ENCODE assay signal across 17 mouse cellular contexts in genomic region chr17:10147106-10147505, GRCm38 (mm10).
A peak's percentile ranks its signal among the peaks of the same experiment; 100 is the strongest.
DNase-seq lines count a peak whose midpoint lies in the region; ATAC-seq lines count a peak whose summit lies in the region.
"Had no signal": no experiment of that assay in that cellular context is flagged by ENCODE, and none has a peak within 500 bp of the region (broad histone marks: within the 10 kb centered on the region; RNA-seq: fewer than 3 reads in every experiment).

No protein-coding gene starts in this region.

- no peak overlapping the region for H3K4me3 ChIP-seq in forebrain, embryonic 12.5 days (replicated peaks)
- no peak overlapping the region for H3K4me3 ChIP-seq in midbrain, embryonic 14.5 days (replicated peaks; ENCODE audit: low read depth, low read length)
- H3K4me3 ChIP-seq: limb, embryonic 10.5 days; liver, embryonic 15.5 days; neural tube, embryonic 12.5 days had no signal

- ATAC-seq in forebrain, embryonic 12.5 days (ENCODE audit: low FRiP score) = no peak
- no peak for ATAC-seq in midbrain, embryonic 14.5 days (ENCODE audit: low FRiP score, low TSS enrichment)
- ATAC-seq: inflammation-experienced regulatory T-cells, adult 6 months; Patski had no signal

- no peaks in the 10 kb centered on the region for H3K36me3 ChIP-seq in forebrain, embryonic 12.5 days (replicated peaks)
- H3K36me3 ChIP-seq in midbrain, embryonic 14.5 days (ENCODE audit: control insufficient read depth, insufficient read depth, low read length) = no peaks in the 10 kb centered on the region
- H3K36me3 ChIP-seq: limb, embryonic 10.5 days; liver, embryonic 15.5 days; neural tube, embryonic 12.5 days had no signal

- no peak overlapping the region for H3K9ac ChIP-seq in forebrain, embryonic 12.5 days
- H3K9ac ChIP-seq in midbrain, embryonic 14.5 days (replicated peaks; ENCODE audit: low read length) = no peak overlapping the region
- H3K9ac ChIP-seq: liver, embryonic 15.5 days; neural tube, embryonic 12.5 days had no signal

- intact Hi-C loops in heart, postnatal 10 days (cut with DNase I) = no loop called here
- intact Hi-C loops in left cerebral cortex, postnatal 10 days (cut with DNase I) = no loop called here

- no peaks in the 10 kb centered on the region for H3K27me3 ChIP-seq in forebrain, embryonic 12.5 days
- H3K27me3 ChIP-seq in midbrain, embryonic 14.5 days (ENCODE audit: control insufficient read depth, insufficient read depth, low read length) = no peaks in the 10 kb centered on the region
- H3K27me3 ChIP-seq: CH12.LX; liver, embryonic 15.5 days; neural tube, embryonic 12.5 days; Patski had no signal

- peak; percentile 22 to 30 for DNase-seq in heart, postnatal 10 days
- no peak for DNase-seq in heart, adult 18-20 months
- DNase-seq in embryo, embryonic 10.5 days (ENCODE audit: low spot score) = peak; percentile 67
- peak; percentile 64 for DNase-seq in midbrain, embryonic 14.5 days
- DNase-seq in layer of hippocampus, adult 8-10 months (ENCODE audit: low spot score in 2 of 2) = no peak
- no peak for DNase-seq in left cerebral cortex, postnatal 10 days (ENCODE audit: extremely low spot score in 1 of 2, low spot score in 2 of 2)
- DNase-seq: cerebellum, postnatal 36 days; right cerebral cortex, adult 18-20 months had no signal

- 0 out of 2 replicates have a peak overlapping the region, but pooled peaks have one; percentile 13 for H3K27ac ChIP-seq in forebrain, embryonic 12.5 days
- no peak overlapping the region for H3K27ac ChIP-seq in midbrain, embryonic 14.5 days (replicated peaks; ENCODE audit: low read depth, low read length)
- H3K27ac ChIP-seq: kidney, postnatal 0 days; limb, embryonic 10.5 days; liver, embryonic 15.5 days; macrophage; neural tube, embryonic 12.5 days had no signal

- no peak overlapping the region for H3K4me2 ChIP-seq in forebrain, embryonic 12.5 days
- H3K4me2 ChIP-seq in midbrain, embryonic 14.5 days (ENCODE audit: low read length) = no peak overlapping the region
- H3K4me2 ChIP-seq: liver, embryonic 15.5 days; neural tube, embryonic 12.5 days had no signal

- H3K4me1 ChIP-seq in forebrain, embryonic 12.5 days = peaks cover 15% of the 10 kb centered on the region
- peaks cover 13% of the 10 kb centered on the region for H3K4me1 ChIP-seq in midbrain, embryonic 14.5 days (ENCODE audit: control insufficient read depth, insufficient read depth, low read length)
- H3K4me1 ChIP-seq: liver, embryonic 15.5 days had no signal

- H3K9me3 ChIP-seq in forebrain, embryonic 12.5 days = peaks cover 2% of the 10 kb centered on the region; the same call in 1 of the 2 replicates
- no peaks in the 10 kb centered on the region for H3K9me3 ChIP-seq in midbrain, embryonic 14.5 days (ENCODE audit: control insufficient read depth, low read length)
- H3K9me3 ChIP-seq: limb, embryonic 10.5 days; liver, embryonic 15.5 days; neural tube, embryonic 12.5 days had no signal

- WGBS in forebrain, embryonic 12.5 days = 12% methylated on average over 8 of the region's 8 CpGs
- 9% methylated on average over 8 of the region's 8 CpGs for WGBS in midbrain, embryonic 14.5 days

Comparison
In these comparisons a context has a peak if more than half of its experiments do, and no peak if none do; other contexts are left out.
1. DNase-seq: peak in heart, postnatal 10 days (2 of 2), embryo, embryonic 10.5 days (single experiment) and midbrain, embryonic 14.5 days (single experiment); none in heart, adult 18-20 months (0 of 2), layer of hippocampus, adult 8-10 months (0 of 2) and left cerebral cortex, postnatal 10 days (0 of 2).